Mouse (Mus musculus): ENCODE data around the gene Map4k3.
A peak's percentile ranks its signal among the peaks of the same experiment; 100 is the strongest.
"Not testable (repeated sequence)": the region's sequence is repeated elsewhere in the genome, so short reads cannot be mapped to it uniquely, and the experiment has no call there.

The Map4k3 gene

DNA sequence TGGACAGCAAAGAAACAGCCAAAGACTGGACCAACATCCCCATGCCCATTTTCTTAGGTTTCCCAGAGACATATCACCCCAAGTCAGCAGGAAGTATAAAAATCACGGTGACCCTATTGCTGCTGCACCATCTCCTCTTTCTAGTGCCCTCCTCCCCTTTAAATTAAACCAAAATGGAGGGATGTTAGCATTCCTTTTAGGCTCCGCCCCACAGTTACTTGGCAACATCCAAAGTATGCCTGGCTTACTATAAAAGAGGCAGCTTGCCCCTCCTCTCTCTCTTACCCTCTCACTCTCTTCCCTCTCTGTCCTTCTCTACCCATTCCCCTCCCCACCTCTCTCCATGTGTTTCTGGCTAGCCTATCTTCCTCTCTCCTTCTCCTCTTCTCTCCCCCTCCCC lies 159.8 kb downstream of the Map4k3 start:
- DNase-seq (ENCODE audit: low spot score in 2 of 2): no peak

DNA sequence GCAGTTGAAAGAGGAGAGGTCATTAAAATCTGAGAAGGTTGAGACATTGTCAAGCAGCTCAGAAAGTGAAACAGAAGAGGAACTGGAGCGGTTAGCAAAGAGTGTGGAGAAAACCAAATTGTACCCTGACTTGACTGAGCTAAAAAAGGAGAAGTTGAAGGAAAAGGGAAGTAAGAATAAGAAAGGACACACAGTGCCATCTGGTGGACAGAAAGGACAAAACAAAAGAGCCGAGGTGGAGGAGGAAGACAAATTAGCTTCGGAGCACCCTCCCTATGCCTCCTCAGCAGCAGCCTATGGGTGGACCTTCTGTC lies 163.7 kb downstream of the Map4k3 start:
- no peak for DNase-seq (ENCODE audit: low spot score in 2 of 2)

DNA sequence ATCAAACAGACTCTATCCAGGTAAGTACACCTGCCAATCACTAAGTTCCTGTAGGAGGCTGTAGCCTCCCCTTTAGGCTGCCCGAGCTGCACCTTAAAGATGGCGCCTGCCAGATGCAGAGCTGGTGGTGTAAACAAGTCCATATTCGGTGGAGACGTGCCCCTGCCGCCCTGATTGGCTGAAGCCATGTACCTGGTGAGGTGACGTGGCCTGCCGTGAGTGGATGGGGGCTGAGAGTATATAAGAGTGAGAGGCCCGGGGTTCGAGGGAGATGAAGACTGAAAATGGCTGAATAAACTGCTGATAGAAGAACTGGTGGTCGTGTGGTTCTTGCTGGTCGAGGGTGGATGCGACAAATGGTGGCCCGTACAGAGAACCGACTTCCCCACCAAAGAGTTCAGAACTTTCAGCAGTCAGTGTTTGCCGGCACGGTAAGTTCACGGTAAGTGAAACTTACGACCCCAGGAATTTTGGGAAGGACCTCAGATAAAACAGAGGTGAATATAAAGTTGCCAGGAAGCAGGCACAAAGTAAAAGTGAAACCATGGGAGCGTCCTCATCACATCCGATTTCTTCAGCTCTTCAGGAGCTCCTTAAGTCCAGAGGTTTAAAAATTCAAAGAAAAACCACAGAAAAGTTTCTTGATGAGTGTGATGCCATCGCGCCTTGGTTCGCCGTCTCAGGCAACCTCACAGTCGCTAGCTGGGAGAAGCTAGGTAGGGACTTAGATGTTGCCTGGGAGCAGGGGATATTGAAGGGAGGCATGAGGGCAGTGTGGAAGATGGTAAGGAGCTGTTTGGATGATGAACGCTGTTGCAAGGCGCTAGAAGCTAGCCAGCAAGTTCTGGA lies 164.3 kb downstream of the Map4k3 start:
- not testable (repeated sequence) for DNase-seq (ENCODE audit: low spot score in 2 of 2)

DNA sequence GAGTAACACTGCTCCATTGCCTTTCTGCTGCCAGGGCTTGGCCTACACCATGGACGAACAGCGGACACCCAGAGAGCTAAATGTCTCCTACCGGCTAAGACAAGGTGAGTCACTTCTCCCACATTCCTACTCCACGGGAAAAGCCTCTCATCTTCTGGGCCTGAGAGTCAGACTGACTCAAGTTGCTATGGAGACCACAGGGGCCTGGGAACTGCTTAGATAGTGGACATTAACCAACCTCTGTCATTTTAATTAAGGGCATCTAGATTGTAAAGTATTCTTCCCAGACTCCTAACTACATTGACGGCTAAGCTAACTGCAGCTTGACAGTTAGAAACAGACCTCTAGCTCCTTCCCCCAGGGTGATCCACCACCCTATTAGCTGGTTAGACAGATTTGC lies 165.5 kb downstream of the Map4k3 start:
- no peak for DNase-seq (ENCODE audit: low spot score in 2 of 2)

DNA sequence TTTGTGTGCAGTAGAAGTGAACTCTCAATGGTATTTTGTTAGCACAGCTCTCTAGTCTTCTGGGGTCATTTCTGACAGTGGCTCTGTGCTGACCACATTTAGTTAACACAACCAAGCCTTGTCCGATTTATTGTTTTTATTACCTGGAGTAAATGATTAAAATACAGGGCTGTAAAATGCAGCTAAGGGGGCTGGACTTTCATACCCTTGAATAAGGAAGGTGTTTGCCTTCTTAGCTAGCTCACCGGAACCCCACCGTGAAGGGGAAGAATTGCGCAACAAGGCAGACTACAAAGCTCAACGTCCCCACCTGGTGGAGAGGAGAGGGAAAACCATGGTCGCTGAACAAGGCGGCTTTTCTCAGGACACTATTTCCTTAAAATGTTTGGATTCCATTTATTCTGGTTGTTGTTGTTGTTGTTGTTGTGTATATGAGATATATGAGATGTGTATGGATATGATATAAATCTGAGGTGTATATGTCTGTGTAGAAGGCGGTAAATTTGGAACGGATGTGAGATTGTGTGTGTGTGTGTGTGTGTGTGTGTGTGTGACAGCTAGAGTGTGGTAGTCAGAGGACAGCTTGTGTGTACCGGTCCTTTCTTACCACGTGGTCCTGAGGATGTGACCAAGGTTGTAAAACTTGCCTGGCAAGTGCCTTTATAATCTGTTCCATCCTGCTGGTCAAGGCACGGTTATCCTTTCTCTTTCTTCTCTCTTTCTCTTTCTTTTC lies 167.4 kb downstream of the Map4k3 start:
- peak; percentile 59 to 75 for DNase-seq (ENCODE audit: low spot score in 2 of 2)

DNA sequence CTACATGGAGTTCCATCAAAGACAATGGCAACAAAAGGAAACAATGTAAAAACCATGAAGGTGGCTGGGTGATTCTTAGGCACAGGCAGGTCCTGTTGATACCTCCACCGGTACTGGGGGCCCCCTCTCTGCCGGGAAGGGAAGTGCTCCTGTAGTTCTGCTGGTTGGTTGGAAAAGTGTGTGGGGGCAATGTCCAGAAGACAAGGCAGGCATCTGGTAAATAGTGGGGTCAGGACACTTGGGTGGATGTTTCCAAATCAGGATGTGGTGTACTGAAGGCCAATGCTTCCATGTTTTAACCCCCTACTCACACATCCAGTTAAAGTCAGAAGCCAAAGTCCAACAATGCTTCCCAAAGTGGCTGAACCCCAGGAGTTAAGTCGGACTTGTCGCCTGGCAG lies 168.5 kb downstream of the Map4k3 start:
- DNase-seq (ENCODE audit: low spot score in 2 of 2): no peak

DNA sequence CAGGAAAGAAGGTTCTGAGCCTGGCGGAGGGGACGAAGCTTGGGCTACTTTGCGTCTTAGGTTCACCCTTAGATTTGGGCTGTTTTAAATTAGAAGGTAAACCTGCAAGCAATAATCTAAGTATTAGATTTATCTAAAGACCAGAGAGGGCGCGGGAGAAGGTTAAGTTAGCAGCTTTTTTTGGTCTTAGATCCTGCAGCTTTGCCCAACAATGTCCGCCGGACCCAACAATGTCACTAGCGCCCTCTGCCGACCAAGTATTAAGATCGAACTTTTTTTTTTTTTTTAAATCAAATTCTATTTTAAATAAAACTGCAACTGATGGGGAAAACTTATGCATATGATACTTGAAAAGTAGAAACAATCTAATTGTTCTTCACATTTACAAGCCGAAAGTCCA lies 169.2 kb downstream of the Map4k3 start:
- no peak for DNase-seq (ENCODE audit: low spot score in 2 of 2)

DNA sequence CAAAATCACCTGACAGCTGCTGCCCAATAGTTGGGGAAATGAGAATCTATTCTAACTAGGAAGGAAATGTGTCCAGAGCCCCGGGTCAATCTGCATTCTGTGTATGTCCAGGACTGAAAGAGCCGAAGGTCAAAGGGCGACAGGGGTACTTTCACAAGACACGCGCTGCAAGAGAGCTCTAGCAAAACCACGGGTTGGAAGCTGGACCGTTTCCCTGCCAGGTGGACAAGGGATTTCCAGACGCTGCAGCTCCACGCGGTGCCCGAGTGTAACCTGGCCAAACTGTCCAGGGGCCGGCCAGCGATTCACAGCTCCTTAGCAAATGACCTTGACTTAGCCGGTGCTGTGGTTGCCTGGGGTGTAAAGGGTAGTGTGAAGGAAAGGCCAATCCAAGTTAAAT lies 169.7 kb downstream of the Map4k3 start:
- no peak for DNase-seq (ENCODE audit: low spot score in 2 of 2)

DNA sequence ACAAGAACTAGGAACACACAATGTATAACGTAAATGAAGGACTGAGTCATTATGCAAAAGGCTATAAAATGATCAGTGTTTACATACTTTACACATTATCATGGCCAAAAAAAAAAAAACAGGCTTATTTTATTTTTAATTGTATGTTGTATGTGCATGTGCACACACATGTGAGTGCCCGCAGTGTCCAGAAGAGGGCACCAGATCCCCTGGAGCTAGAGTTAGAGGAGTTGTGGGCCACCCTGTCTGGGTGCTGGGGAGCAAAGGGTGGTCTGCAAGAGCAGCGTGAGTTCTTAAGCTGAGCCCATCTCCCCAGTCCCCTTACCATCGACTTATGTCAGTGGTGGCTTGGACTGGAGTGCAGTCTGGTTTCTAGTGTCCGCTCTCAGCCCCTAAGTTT lies 170.8 kb downstream of the Map4k3 start:
- no peak for DNase-seq (ENCODE audit: low spot score in 2 of 2)

DNA sequence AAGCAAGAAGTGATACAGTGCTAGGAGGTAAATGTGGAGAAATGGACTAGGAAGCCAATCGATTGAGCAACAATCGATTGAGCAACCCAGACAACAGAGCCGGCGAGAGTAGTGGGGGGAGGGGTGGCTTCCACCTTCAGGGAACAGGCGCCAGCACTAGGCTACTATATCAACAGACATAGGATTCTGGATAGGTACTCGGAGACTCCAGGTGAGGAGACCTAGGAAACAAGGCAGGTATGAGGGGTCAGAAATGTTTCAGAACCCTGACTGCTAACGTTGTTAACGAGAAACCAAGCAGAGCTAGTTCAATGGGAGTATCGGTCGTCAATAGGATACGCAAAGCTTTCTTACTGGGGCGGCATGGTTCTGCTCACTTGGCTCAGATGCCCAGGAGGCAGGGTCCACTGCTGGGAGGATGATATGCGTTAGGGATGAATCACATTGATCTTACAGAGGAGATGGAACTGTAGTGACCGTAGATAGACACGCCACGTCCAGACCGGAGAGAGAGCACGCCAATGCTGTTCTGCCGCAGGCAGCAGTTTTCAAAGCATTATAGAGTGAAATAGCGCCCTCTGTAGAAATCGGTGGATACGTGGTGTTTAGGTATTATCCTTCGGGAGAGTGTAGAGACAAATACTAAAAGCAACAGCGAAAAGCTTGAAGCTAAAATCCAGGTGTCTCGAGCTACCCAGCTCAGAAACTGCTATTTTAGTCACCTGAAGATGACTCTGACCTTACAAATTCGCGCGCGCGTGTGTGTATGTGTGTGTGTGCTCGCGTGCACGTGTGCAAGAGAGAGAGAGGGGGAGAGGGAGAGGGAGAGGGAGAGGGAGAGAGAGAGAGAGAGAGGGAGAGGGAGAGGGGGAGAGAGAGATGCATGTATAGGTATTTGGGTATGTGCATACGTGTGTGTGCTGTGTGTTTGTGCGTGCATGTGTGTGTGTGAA lies 174.7 kb downstream of the Map4k3 start:
- DNase-seq (ENCODE audit: low spot score in 2 of 2): peak; percentile 58 to 61

DNA sequence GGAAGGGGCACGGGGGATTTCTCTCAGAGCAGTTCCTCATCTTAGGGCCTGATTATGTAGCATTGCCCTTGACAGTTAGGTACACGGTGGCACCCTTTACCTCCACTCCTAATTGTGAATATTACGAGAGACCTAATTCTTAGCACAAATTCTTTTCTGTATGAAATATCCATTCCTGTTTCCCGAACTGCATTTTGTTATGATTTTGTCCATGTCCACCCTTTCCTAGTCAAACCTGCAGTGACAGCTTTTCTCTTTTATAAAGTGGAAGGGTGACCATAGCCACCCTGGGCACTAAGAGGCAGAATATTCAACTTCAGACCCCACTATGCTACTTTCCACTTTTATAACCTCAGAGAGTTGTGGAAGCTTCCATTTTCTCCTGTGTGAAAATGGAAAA lies 175.6 kb downstream of the Map4k3 start:
- DNase-seq (ENCODE audit: low spot score in 2 of 2): no peak

DNA sequence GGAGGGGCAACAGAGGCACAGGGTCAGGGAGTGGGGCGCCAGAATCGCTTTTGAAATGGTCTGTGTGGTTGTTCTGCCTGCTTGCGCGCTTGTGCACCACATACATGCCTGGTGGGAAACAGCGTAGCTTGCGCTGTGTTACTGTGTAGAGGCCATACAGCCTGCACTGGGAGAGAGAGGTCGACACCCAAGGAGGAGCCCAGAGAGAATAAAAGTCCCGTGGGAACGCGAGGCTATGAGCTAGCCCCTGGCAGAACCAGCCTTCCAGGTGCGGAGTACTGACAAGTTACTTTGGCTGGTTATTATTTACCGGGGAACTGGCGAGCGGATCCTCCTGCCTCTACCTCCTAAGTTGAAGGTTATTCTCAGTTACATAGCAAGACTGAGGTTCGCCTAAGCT lies 177.3 kb downstream of the Map4k3 start:
- DNase-seq (ENCODE audit: low spot score in 2 of 2): no peak

DNA sequence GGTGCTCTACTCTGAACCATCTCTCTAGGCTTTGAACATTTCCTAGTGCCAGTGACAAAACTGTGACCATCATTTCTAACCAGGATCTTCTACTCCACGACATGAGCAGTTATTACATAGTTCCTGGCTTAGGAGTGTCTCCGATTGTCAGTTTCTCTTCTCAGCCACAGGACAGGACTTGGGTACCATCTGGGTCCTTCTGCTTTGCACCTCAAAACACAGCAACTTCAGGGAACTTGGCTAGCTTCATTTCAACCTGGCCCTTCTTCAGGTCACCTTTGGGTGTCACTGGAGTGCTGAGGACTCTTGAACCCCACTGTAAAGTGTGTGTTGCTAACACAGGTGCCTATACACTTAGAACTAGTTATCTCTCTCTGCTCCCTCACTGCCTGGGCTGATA lies 181.4 kb downstream of the Map4k3 start:
- DNase-seq (ENCODE audit: low spot score in 2 of 2): no peak

DNA sequence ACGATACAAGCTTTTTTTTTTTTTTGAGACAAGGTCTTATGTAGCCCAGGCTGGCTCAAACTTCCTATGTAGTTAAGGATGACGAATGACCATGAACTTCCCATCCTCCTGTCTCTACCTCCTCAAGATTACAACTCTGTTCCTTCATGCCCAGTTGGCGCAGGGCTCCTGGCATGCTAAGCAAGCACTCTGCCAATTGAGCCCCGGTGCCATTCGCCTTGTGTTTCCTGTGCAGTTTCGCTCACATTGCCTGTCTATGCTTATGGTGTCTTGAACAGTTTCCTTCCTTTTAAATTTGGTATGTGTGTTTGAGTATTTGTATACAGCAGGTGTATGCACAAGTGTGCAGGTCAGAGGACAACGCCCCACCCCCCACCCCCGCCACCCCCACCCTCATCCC lies 182.1 kb downstream of the Map4k3 start:
- DNase-seq (ENCODE audit: low spot score in 2 of 2): no peak

DNA sequence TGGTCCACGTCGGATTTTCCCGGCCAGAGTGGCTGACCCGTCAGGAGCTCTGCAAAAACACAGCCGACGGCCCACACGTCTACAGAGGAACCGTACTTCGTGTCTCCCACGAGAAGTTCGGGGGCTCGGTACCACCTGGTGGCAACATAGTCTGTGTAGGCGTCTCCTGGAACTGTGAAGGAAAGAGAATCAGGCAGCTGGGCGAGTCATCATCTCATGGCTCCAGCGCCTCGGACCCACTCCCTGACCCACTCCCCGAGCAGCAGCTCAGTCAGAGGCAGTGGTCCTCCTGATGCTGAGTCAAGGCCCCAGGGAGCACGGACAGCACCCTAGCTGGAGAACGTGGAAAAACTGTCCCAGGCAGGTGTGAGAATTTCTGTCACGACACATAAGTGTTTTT lies 184.6 kb downstream of the Map4k3 start:
- no peak for DNase-seq (ENCODE audit: low spot score in 2 of 2)

DNA sequence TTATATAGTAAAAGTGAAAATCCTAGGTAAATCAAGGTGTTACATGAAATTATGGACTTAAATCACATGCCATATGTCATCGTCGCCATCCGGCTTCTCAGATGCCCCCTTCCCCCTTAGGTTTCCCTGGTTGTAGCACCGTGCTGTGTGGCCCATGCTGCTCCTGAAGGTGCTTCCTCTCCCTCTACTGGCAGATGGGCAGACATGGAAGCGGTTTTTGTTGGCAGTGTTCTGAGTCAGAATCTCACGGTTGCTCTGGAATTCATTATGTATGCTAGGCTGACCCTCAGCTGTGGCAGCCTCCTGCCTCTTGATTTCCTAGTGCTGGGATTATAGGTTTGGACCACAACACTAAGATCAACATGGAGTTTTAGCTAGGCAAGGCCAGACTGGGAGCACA lies 191.1 kb downstream of the Map4k3 start:
- no peak for DNase-seq (ENCODE audit: low spot score in 2 of 2)

DNA sequence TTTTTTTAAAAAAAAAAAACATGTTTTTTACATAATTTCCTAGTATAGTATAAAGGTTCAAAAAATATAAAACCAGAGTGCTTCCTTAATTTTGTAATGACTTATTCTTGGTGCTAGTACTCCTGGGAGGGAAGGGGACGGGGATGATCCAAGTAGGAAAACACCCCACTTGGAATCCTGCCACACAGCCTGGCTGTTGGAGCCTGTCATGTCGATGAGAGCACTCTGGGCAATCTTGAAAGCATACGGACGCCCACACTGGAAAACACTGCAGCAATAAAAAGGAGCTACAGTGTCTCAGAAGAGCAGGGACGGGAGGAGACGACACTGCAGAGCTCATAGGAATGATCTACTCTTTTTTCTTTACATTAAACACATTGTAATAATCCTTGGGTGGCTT lies 192.7 kb downstream of the Map4k3 start:
- no peak for DNase-seq (ENCODE audit: low spot score in 2 of 2)

DNA sequence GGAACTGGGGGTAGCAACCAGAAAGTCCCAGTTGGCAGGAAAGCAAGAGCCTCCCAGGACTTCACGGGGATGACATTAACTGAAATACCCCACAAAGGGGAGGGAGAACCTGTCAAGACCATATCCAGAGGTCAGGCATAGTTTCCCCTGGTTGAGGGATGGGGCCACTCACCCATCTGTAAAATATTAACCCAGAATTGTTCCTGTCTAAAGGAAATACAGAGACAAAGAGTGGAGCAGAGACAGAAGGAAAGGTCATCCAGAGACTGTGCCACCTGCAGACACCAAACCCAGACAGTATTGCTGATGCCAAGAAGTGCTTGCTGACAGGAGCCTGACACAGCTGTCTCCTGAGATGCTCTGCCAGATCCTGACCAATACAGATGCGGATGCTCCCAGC lies 196.9 kb downstream of the Map4k3 start:
- not testable (repeated sequence) for DNase-seq (ENCODE audit: low spot score in 2 of 2)
